Mouse (Mus musculus): ENCODE measurements around the gene Mical3. TPM values are rescaled to one million over a fixed set of nuclear protein-coding genes. Genes with fewer than 3 reads are reported as not detected.

The Mical3 gene
- polyA plus RNA-seq, 1 experiment from 2014 or later, result 9.8 TPM

GRCm38 (mm10) chr6:121120776-121121175 lies 10.0 kb downstream of the Mical3 start:
- H3K27me3 ChIP-seq (ENCODE audit: low read depth, poor library complexity, severe bottlenecking), result no peaks in the 10 kb centered on the region
- no peaks in the 10 kb centered on the region for H3K9me3 ChIP-seq (replicated peaks)
- WGBS, result 52% methylated on average over 7 of the region's 7 CpGs
- H3K4me1 ChIP-seq, result no peaks in the 10 kb centered on the region
- no peak overlapping the region for H3K4me3 ChIP-seq
- DNase-seq (ENCODE audit: low spot score), result no peak
- no peak overlapping the region for H3K27ac ChIP-seq
- no peaks in the 10 kb centered on the region for H3K36me3 ChIP-seq

GRCm38 (mm10) chr6:121117971-121118755 lies 12.6 kb downstream of the Mical3 start:
- Histone ChIP-seq H3K9me3 (replicated peaks) (no peaks in the 10 kb centered on the region), H3K27ac (no peak overlapping the region), H3K4me1 (no peaks in the 10 kb centered on the region), H3K4me3 (no peak overlapping the region), H3K27me3 (ENCODE audit: low read depth, poor library complexity, severe bottlenecking) (no peaks in the 10 kb centered on the region), H3K36me3 (no peaks in the 10 kb centered on the region)
- DNase-seq (ENCODE audit: low spot score), result no peak
- WGBS, result 83% methylated on average over 15 of the region's 15 CpGs

GRCm38 (mm10) chr6:121117142-121117541 lies 13.7 kb downstream of the Mical3 start:
- 65% methylated on average over 4 of the region's 4 CpGs for WGBS

GRCm38 (mm10) chr6:121116434-121116833 lies 14.4 kb downstream of the Mical3 start:
- 60% methylated on average over 10 of the region's 10 CpGs for WGBS
- H3K9me3 ChIP-seq (replicated peaks), result no peaks in the 10 kb centered on the region
- H3K27ac ChIP-seq, result no peak overlapping the region
- H3K4me1 ChIP-seq, result peaks cover 12% of the 10 kb centered on the region
- DNase-seq (ENCODE audit: low spot score), result no peak
- no peaks in the 10 kb centered on the region for H3K27me3 ChIP-seq (ENCODE audit: low read depth, poor library complexity, severe bottlenecking)
- no peak overlapping the region for H3K4me3 ChIP-seq
- H3K36me3 ChIP-seq, result no peaks in the 10 kb centered on the region

More at GRCm38 (mm10) chr6:121117142-121117541, 13.7 kb downstream of the Mical3 start:
- no peak for DNase-seq (ENCODE audit: low spot score)
- Histone ChIP-seq H3K27ac (no peak overlapping the region), H3K4me1 (peaks cover 5% of the 10 kb centered on the region), H3K9me3 (replicated peaks) (no peaks in the 10 kb centered on the region), H3K36me3 (no peaks in the 10 kb centered on the region), H3K4me3 (no peak overlapping the region), H3K27me3 (ENCODE audit: low read depth, poor library complexity, severe bottlenecking) (no peaks in the 10 kb centered on the region)

GRCm38 (mm10) chr6:121111448-121112055 lies 19.2 kb downstream of the Mical3 start:
- Histone ChIP-seq H3K27ac (peak overlapping the region; percentile 97), H3K9me3 (replicated peaks) (no peaks in the 10 kb centered on the region), H3K4me1 (peaks cover 34% of the 10 kb centered on the region), H3K36me3 (peaks cover 10% of the 10 kb centered on the region; the same call in 1 of the 2 replicates), H3K27me3 (ENCODE audit: low read depth, poor library complexity, severe bottlenecking) (no peaks in the 10 kb centered on the region), H3K4me3 (no peak overlapping the region)
- DNase-seq (ENCODE audit: low spot score), result no peak
- 54% methylated on average over 10 of the region's 10 CpGs for WGBS

GRCm38 (mm10) chr6:121109998-121110603 lies 20.7 kb downstream of the Mical3 start:
- Histone ChIP-seq H3K27ac (peak overlapping the region; percentile 97), H3K4me3 (peak overlapping the region; percentile 85), H3K4me1 (peaks cover 42% of the 10 kb centered on the region), H3K27me3 (ENCODE audit: low read depth, poor library complexity, severe bottlenecking) (no peaks in the 10 kb centered on the region), H3K9me3 (replicated peaks) (no peaks in the 10 kb centered on the region), H3K36me3 (peaks cover 11% of the 10 kb centered on the region; the same call in 1 of the 2 replicates)
- peak; percentile 91 for DNase-seq (ENCODE audit: low spot score)
- WGBS, result under 1% methylated on average over 42 of the region's 42 CpGs

GRCm38 (mm10) chr6:121109181-121109981 lies 21.4 kb downstream of the Mical3 start:
- H3K36me3 ChIP-seq, result peaks cover 16% of the 10 kb centered on the region
- peak; percentile 74 for DNase-seq (ENCODE audit: low spot score)
- H3K27ac ChIP-seq, result peak overlapping the region; percentile 97
- no peaks in the 10 kb centered on the region for H3K9me3 ChIP-seq (replicated peaks)
- WGBS, result 3% methylated on average over 42 of the region's 52 CpGs
- peaks cover 43% of the 10 kb centered on the region for H3K4me1 ChIP-seq
- H3K27me3 ChIP-seq (ENCODE audit: low read depth, poor library complexity, severe bottlenecking), result no peaks in the 10 kb centered on the region
- H3K4me3 ChIP-seq, result peak overlapping the region; percentile 85

GRCm38 (mm10) chr6:121108075-121108474 lies 22.7 kb downstream of the Mical3 start:
- Histone ChIP-seq H3K4me1 (peaks cover 47% of the 10 kb centered on the region), H3K27ac (no peak overlapping the region), H3K9me3 (replicated peaks) (no peaks in the 10 kb centered on the region), H3K27me3 (ENCODE audit: low read depth, poor library complexity, severe bottlenecking) (no peaks in the 10 kb centered on the region), H3K4me3 (no peak overlapping the region), H3K36me3 (peaks cover 21% of the 10 kb centered on the region)
- DNase-seq (ENCODE audit: low spot score), result no peak
- 94% methylated on average over 1 of the region's 1 CpGs for WGBS

GRCm38 (mm10) chr6:121106711-121107405 lies 23.9 kb downstream of the Mical3 start:
- no peaks in the 10 kb centered on the region for H3K9me3 ChIP-seq (replicated peaks)
- H3K36me3 ChIP-seq, result peaks cover 24% of the 10 kb centered on the region
- DNase-seq (ENCODE audit: low spot score), result no peak
- WGBS, result 93% methylated on average over 16 of the region's 16 CpGs
- H3K27me3 ChIP-seq (ENCODE audit: low read depth, poor library complexity, severe bottlenecking), result no peaks in the 10 kb centered on the region
- no peak overlapping the region for H3K27ac ChIP-seq
- peaks cover 40% of the 10 kb centered on the region for H3K4me1 ChIP-seq
- H3K4me3 ChIP-seq, result no peak overlapping the region

- H3K36me3 ChIP-seq, result peaks cover 24% of the 10 kb centered on the region
- H3K4me1 ChIP-seq, result peaks cover 29% of the 10 kb centered on the region
- WGBS, result 79% methylated on average over 4 of the region's 4 CpGs
- DNase-seq (ENCODE audit: low spot score), result no peak
- no peaks in the 10 kb centered on the region for H3K9me3 ChIP-seq (replicated peaks)
- no peak overlapping the region for H3K4me3 ChIP-seq
- H3K27me3 ChIP-seq (ENCODE audit: low read depth, poor library complexity, severe bottlenecking), result no peaks in the 10 kb centered on the region
- no peak overlapping the region for H3K27ac ChIP-seq
These were observed 25.1 kb downstream of the Mical3 start for GRCm38 (mm10) chr6:121105726-121106125.

- Histone ChIP-seq H3K9me3 (replicated peaks) (no peaks in the 10 kb centered on the region), H3K27me3 (ENCODE audit: low read depth, poor library complexity, severe bottlenecking) (no peaks in the 10 kb centered on the region), H3K4me3 (no peak overlapping the region), H3K36me3 (peaks cover 24% of the 10 kb centered on the region), H3K4me1 (peaks cover 16% of the 10 kb centered on the region), H3K27ac (no peak overlapping the region)
- 92% methylated on average over 14 of the region's 14 CpGs for WGBS
- DNase-seq (ENCODE audit: low spot score), result no peak
These were observed 27.2 kb downstream of the Mical3 start for GRCm38 (mm10) chr6:121103406-121104171.

Data from limb, embryonic 10.5 days (tissue).